Mouse (Mus musculus) frontal cortex, postnatal 10 days (tissue): ENCODE data around the gene Anks6.
A peak's percentile ranks its signal among the peaks of the same experiment; 100 is the strongest.
"Not testable (repeated sequence)": the region's sequence is repeated elsewhere in the genome, so short reads cannot be mapped to it uniquely, and the experiment has no call there.

Experiments
- DNase-seq, 2 experiments: peaks; one replicate each; pipeline ENCODE4 v3.0.0; 2022; ENCODE audit warnings: low spot score in 2 of 2, mixed read lengths in 1 of 2

Anks6 gene

DNA sequence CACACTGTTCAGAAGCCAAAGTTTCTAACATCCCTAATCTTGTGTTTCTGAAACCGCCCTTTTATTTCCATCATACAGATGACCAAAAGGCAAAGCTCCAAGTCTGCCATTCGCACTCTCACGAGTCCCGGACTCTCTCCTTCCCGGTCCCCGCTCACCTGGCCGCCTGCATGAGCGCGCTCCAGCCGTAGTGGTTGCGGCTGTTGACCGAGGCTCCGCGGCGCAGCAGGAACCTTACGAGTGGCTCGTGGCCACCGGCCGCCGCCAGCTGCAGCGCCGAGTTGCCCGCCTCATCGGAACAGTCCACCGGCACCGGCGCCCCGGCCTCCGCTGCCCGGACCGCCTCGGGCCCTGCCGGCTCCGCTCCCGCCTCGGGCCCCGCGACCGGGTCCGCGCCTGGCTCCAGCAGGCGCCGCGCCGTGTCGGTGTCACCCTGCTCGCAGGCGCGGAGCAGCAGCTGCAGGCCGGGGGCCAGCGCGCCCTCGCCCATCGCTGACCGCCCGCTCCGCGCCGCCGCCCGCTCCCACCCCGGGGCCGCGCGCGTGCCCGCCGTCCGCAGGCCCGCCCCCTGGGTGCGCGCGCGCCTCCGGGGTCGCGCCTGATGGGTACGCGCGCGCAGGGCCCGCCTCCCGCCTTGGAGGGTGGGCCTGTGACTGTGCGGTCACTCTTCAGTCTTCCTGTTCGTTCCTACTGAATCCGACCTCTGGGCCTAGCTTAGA is at the start of gene Anks6:
Gene Anks6 (minus strand): TSS at position 637 of the 719 bp plus-strand sequence.
- peak; percentile 69 to 78 for DNase-seq

DNA sequence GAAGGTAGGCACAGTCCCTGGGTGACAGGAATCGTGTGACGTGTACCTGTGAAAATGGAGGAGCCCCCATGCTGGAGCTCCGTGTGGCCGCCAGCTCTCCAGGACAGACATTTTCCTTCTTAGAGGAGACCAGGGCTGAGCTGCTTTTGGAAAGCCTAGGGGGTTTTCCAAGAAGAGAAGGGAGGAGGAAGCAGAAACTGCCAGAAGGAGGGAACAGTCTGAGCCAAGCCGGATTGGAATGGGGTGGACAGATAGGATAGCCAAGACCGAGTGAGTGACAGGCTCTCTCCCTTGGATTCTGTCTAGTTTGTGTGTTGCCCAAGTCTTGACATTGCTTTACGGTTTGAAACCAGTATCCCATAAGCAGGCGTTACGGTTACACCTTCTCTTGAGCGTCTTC is 46.3 kb upstream of the Anks6 start:
- no peak for DNase-seq

- no peak for DNase-seq
These were observed 36.4 kb upstream of the Anks6 start for GRCm38 (mm10) chr4:47093647-47094046.

DNA sequence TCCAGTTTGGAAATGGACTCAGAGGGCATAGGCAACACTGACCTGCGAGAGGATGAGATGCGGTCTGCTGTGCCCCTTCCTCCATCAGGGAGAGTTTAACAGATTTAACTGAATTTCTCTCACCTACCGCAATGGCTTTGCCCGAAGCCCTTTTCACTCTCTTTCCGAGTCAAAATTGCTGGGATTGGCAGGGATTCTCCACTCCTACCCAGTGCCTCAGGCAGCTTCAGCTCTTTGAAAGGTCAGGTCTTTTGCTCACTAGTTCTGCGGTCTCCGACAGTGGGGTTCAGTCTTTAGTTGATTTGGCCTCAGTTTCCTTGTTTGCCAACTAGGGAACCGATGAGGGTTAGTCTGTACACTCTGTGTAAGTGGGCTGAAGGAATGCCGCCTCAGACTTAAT is 35.9 kb upstream of the Anks6 start:
- no peak for DNase-seq

DNA sequence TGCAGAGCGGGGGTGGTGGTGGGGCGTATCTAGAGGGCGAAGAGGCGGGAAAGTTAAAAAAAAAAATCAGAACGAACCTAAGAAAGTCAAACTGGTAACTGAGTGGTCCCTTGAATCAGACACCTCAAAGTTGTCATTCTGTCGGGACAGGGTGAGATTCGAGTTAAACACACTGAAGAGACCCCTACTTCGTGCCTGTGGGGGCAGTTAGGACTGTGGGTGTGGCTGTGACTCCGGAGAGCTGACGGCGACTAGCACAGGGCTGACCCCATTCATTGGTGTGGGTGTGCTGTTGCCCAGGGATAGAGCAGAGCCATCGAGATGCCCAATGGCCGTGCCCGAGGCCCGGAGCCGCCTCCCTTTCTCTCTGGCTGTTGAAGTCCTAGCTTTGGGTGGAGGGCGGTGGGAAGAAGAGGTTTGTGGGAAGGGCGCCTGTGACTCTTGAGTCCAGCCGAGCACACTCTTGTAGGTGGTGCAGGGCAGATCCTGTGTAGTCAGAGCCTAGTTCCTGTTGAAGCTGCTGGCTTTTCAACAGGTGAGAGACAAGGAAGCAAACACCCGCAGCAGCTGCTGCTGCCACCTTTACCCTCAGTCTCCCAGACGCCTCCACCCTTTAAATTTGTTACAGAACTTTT is 35.3 kb upstream of the Anks6 start:
- no peak for DNase-seq

- peak in 1 of 2 experiments; percentile 26 for DNase-seq
These were observed 34.5 kb upstream of the Anks6 start, which contains the start of gene Galnt12 for GRCm38 (mm10) chr4:47091493-47092386. Galnt12 (plus strand) TSS chr4:47091909.

DNA sequence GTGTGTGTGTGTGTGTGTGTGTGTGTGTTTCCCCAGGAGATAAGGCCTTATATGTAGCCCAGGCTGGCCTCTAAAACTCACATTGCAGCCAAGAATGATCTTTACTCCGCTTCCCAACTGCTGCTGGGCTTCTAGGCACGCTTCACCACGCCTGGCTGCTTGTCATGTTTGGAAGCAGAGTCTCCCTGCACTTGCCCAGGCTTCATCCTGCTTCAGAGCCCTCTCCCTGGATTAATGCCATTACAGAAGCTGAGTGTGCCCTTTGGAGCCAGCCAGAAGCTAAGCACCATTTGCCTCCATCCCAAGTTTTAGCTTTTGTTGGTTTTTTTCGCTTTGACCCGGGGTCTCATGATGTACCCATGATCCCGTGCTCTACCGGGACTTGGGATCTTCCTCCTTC is 31.4 kb upstream of the Anks6 start:
- no peak for DNase-seq

- no peak for DNase-seq
These were observed 26.6 kb upstream of the Anks6 start for GRCm38 (mm10) chr4:47083824-47084223.

DNA sequence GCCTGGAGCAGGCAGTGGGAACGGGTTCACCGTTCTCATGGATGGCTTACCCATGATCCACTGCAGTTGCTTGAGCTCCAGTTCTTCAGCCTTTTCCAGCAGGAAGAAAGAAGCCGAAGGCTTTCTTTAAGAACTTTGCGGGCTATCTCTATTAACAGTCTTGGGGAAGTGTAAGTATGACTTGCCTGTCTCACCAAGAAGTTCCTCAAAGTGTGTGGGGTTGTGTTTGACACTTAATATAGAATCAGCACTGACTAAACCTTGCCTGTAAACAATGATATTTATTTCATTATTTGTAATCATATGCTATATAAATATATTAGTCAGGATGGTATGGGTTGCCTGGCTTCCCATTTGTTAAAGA is 23.4 kb upstream of the Anks6 start:
- DNase-seq: no peak

DNA sequence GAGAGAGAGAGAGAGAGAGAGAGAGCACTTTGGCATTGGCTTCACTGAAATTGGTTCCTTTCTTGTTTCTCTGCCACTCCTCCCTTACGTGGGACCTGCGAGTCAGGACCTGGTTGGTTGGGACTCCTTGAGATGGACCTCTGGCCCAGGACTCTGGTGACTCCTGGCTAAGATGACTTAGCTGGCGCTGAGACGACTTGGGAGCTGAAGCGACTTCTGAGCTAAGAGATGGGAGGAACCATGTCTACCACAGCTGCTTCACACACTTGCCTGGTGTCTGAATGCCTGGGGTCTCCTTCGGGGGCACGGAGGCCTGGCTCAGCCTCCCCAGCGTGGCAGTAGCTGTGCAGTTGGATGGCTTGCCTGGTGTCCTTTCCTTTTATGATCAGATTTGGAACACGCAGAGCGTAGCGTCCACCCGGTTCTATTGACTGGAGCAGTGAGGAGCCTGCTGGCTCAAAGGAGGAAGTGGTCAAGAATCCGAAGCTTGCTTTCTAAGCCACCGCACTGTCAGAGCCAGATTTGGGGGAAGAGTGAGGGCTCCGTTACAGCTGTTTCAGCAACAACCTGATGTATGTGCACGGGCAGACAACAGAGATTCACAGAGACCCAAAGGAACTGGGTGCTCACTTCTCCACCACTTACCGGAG is 22.9 kb upstream of the Anks6 start:
- no peak for DNase-seq

- no peak for DNase-seq
These were observed 17.8 kb upstream of the Anks6 start for GRCm38 (mm10) chr4:47075054-47075453.

- DNase-seq: no peak
These were observed 3.7 kb upstream of the Anks6 start for GRCm38 (mm10) chr4:47060900-47061299.

GRCm38 (mm10) chr4:47057510-47058325 is 491 bp upstream of the Anks6 start:
- DNase-seq: no peak

GRCm38 (mm10) chr4:47055570-47056080 is 1.6 kb downstream of the Anks6 start:
- no peak for DNase-seq

GRCm38 (mm10) chr4:47055170-47055569 is 2.1 kb downstream of the Anks6 start:
- DNase-seq: not testable (repeated sequence)

GRCm38 (mm10) chr4:47051905-47052304 is 5.3 kb downstream of the Anks6 start:
- DNase-seq: no peak

DNA sequence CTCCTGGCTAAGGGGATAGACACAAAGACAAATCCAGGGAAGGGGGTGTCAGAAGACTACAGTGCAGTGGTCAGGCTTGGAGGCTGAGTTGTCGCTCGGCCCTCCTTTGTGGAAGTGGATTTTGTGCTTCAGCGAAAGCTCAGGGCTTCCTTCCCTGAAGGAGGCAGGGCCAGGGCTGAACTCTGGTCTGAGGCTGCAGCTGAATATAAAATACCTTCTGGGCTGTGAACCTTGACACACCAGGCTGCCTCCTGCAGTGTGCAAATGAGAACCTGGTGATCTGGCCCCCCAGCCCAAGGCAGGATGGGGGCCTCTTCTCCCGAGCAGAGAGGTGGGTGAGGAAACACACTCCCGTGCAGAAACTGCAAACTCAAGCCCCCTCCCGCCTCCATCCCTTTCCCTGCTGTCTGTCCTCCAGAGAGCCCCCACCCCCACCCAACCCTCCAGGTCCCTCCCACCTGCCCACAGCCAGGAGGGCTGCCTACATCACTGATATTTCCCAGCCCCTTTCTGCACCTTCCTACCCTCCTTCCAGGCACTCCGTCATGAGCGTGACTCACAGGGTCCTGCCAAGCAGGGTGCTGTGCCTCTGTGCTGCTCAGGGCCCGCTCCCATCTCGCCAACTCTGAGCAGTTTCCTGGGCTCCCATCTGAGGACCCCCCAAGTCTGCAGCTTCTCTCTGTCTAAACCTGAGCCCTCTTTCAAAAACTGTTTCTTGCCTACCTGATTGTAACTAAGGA is 6.4 kb downstream of the Anks6 start:
- DNase-seq: no peak

DNA sequence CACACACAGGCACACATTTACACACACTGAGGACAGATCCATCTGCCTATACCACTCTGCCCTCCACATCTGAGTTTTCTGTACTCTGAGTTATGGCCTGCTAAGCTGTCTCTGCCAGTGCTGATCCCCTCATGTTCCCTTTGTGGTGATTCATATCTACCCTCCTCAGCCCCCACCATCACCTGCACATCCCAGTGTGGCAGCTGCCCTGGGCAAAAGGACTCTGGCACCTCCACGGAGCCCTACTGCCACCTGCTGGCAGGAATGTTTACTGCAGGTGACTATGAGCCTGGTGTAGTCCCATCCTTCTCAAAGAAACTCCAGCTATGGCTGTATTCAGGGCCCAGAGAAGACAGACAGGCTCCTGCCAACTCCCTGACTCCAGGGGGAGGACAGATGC is 7.1 kb downstream of the Anks6 start:
- peak; percentile 65 to 84 for DNase-seq

GRCm38 (mm10) chr4:47049216-47049615 is 8.0 kb downstream of the Anks6 start:
- DNase-seq: no peak

DNA sequence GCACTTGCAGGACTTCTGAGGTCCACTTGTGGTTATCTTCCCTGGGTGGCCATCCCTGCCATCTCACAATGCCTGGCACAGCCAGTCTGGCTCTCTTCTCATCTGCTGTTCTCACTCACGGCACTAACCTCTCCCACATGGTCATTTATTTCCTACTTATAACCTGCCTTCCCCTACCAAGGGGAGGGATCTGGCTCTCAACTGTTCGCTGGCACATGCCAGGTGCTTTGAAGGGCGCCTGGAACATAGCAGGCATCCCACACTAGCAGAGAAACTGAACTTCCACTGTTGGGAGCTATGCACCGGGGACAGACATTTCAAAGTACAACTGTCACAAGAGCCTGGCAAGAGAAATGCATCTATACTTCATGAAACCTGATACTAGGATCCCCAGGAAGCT is 9.5 kb downstream of the Anks6 start:
- DNase-seq: peak in 1 of 2 experiments; percentile 2
